Mouse (Mus musculus): ENCODE measurements at regions not wholly inside any gene's neighbourhood (a gene's known extent, or its start where the extent isn't known, plus 50 kb on each side); places are given as distances from the start of the nearest gene placed in this dataset.

GRCm38 (mm10) chr10:25857954-25858616, 220.0 kb upstream of the Gm9767 start:
- Histone ChIP-seq H3K4me2 (no peak overlapping the region), H3K9me3 (ENCODE audit: control insufficient read depth, low read length) (no peaks in the 10 kb centered on the region), H3K4me1 (ENCODE audit: control insufficient read depth, insufficient read depth, low read length) (no peaks in the 10 kb centered on the region), H3K27me3 (ENCODE audit: control insufficient read depth, insufficient read depth, low read length) (no peaks in the 10 kb centered on the region), H3K36me3 (ENCODE audit: control insufficient read depth, insufficient read depth, low read length) (no peaks in the 10 kb centered on the region), H3K9ac (ENCODE audit: low read length) (no peak overlapping the region), H3K4me3 (ENCODE audit: low read depth, low read length) (no peak overlapping the region), H3K27ac (ENCODE audit: low read depth, low read length) (no peak overlapping the region)
- no peak for ATAC-seq (ENCODE audit: low FRiP score)
- 74% methylated on average over 10 of the region's 10 CpGs for WGBS
- peak; percentile 85 for DNase-seq (ENCODE audit: low spot score, missing footprints)

- H3K4me2 ChIP-seq, result no peak overlapping the region
- no peak for ATAC-seq (ENCODE audit: low FRiP score)
These were observed 233.7 kb upstream of the Gm9767 start for GRCm38 (mm10) chr10:25844348-25844747.

GRCm38 (mm10) chr10:25829275-25829674, 248.8 kb upstream of the Gm9767 start:
- Histone ChIP-seq H3K4me3 (ENCODE audit: low read depth, low read length) (no peak overlapping the region), H3K27me3 (ENCODE audit: control insufficient read depth, insufficient read depth, low read length) (no peaks in the 10 kb centered on the region), H3K9me3 (ENCODE audit: control insufficient read depth, low read length) (no peaks in the 10 kb centered on the region), H3K9ac (ENCODE audit: low read length) (no peak overlapping the region), H3K4me1 (ENCODE audit: control insufficient read depth, insufficient read depth, low read length) (no peaks in the 10 kb centered on the region), H3K36me3 (ENCODE audit: control insufficient read depth, insufficient read depth, low read length) (no peaks in the 10 kb centered on the region), H3K4me2 (no peak overlapping the region), H3K27ac (ENCODE audit: low read depth, low read length) (no peak overlapping the region)
- WGBS, result 92% methylated on average over 2 of the region's 2 CpGs
- no peak for DNase-seq (ENCODE audit: low spot score, missing footprints)
- ATAC-seq (ENCODE audit: low FRiP score), result no peak

More at GRCm38 (mm10) chr10:25844348-25844747, 233.7 kb upstream of the Gm9767 start:
- no peak for DNase-seq (ENCODE audit: low spot score, missing footprints)
- Histone ChIP-seq H3K27me3 (ENCODE audit: control insufficient read depth, insufficient read depth, low read length) (no peaks in the 10 kb centered on the region), H3K9ac (ENCODE audit: low read length) (no peak overlapping the region), H3K9me3 (ENCODE audit: control insufficient read depth, low read length) (no peaks in the 10 kb centered on the region), H3K36me3 (ENCODE audit: control insufficient read depth, insufficient read depth, low read length) (no peaks in the 10 kb centered on the region), H3K27ac (ENCODE audit: low read depth, low read length) (no peak overlapping the region), H3K4me3 (ENCODE audit: low read depth, low read length) (no peak overlapping the region), H3K4me1 (ENCODE audit: control insufficient read depth, insufficient read depth, low read length) (no peaks in the 10 kb centered on the region)

GRCm38 (mm10) chr10:25804223-25804622, 268.2 kb upstream of the Smlr1 start:
- no peaks in the 10 kb centered on the region for H3K27me3 ChIP-seq (ENCODE audit: control insufficient read depth, insufficient read depth, low read length)
- no peak overlapping the region for H3K9ac ChIP-seq (ENCODE audit: low read length)
- 62% methylated on average over 3 of the region's 3 CpGs for WGBS
- ATAC-seq (ENCODE audit: low FRiP score) (no peak), DNase-seq (ENCODE audit: low spot score, missing footprints) (no peak)
- H3K4me2 ChIP-seq, result no peak overlapping the region
- H3K27ac ChIP-seq (ENCODE audit: low read depth, low read length), result no peak overlapping the region
- no peaks in the 10 kb centered on the region for H3K36me3 ChIP-seq (ENCODE audit: control insufficient read depth, insufficient read depth, low read length)
- no peak overlapping the region for H3K4me3 ChIP-seq (ENCODE audit: low read depth, low read length)
- no peaks in the 10 kb centered on the region for H3K4me1 ChIP-seq (ENCODE audit: control insufficient read depth, insufficient read depth, low read length)
- H3K9me3 ChIP-seq (ENCODE audit: control insufficient read depth, low read length), result no peaks in the 10 kb centered on the region

GRCm38 (mm10) chr10:25801499-25801898, 265.4 kb upstream of the Smlr1 start:
- Histone ChIP-seq H3K36me3 (ENCODE audit: control insufficient read depth, insufficient read depth, low read length) (no peaks in the 10 kb centered on the region), H3K27ac (ENCODE audit: low read depth, low read length) (no peak overlapping the region), H3K4me3 (ENCODE audit: low read depth, low read length) (no peak overlapping the region), H3K27me3 (ENCODE audit: control insufficient read depth, insufficient read depth, low read length) (no peaks in the 10 kb centered on the region), H3K9ac (ENCODE audit: low read length) (no peak overlapping the region), H3K4me1 (ENCODE audit: control insufficient read depth, insufficient read depth, low read length) (no peaks in the 10 kb centered on the region), H3K9me3 (ENCODE audit: control insufficient read depth, low read length) (no peaks in the 10 kb centered on the region), H3K4me2 (no peak overlapping the region)
- WGBS, result 85% methylated on average over 2 of the region's 2 CpGs
- DNase-seq (ENCODE audit: low spot score, missing footprints) (no peak), ATAC-seq (ENCODE audit: low FRiP score) (no peak)

GRCm38 (mm10) chr10:25798881-25799280, 262.8 kb upstream of the Smlr1 start:
- Histone ChIP-seq H3K9me3 (ENCODE audit: control insufficient read depth, low read length) (no peaks in the 10 kb centered on the region), H3K4me2 (no peak overlapping the region), H3K36me3 (ENCODE audit: control insufficient read depth, insufficient read depth, low read length) (no peaks in the 10 kb centered on the region), H3K27me3 (ENCODE audit: control insufficient read depth, insufficient read depth, low read length) (no peaks in the 10 kb centered on the region), H3K4me1 (ENCODE audit: control insufficient read depth, insufficient read depth, low read length) (no peaks in the 10 kb centered on the region), H3K4me3 (ENCODE audit: low read depth, low read length) (no peak overlapping the region), H3K27ac (ENCODE audit: low read depth, low read length) (no peak overlapping the region), H3K9ac (ENCODE audit: low read length) (no peak overlapping the region)
- WGBS, result 96% methylated on average over 2 of the region's 2 CpGs
- no peak for ATAC-seq (ENCODE audit: low FRiP score)
- no peak for DNase-seq (ENCODE audit: low spot score, missing footprints)

GRCm38 (mm10) chr10:25790363-25790821, 254.3 kb upstream of the Smlr1 start:
- Histone ChIP-seq H3K27me3 (ENCODE audit: control insufficient read depth, insufficient read depth, low read length) (no peaks in the 10 kb centered on the region), H3K27ac (ENCODE audit: low read depth, low read length) (no peak overlapping the region), H3K4me3 (ENCODE audit: low read depth, low read length) (no peak overlapping the region), H3K9ac (ENCODE audit: low read length) (no peak overlapping the region), H3K36me3 (ENCODE audit: control insufficient read depth, insufficient read depth, low read length) (no peaks in the 10 kb centered on the region), H3K9me3 (ENCODE audit: control insufficient read depth, low read length) (no peaks in the 10 kb centered on the region), H3K4me1 (ENCODE audit: control insufficient read depth, insufficient read depth, low read length) (no peaks in the 10 kb centered on the region), H3K4me2 (no peak overlapping the region)
- 72% methylated on average over 3 of the region's 3 CpGs for WGBS
- DNase-seq (ENCODE audit: low spot score, missing footprints) (no peak), ATAC-seq (ENCODE audit: low FRiP score) (no peak)

- WGBS, result 89% methylated on average over 6 of the region's 6 CpGs
- Histone ChIP-seq H3K36me3 (ENCODE audit: control insufficient read depth, insufficient read depth, low read length) (no peaks in the 10 kb centered on the region), H3K27me3 (ENCODE audit: control insufficient read depth, insufficient read depth, low read length) (no peaks in the 10 kb centered on the region)
These were observed 252.6 kb upstream of the Smlr1 start for GRCm38 (mm10) chr10:25788660-25789059.

GRCm38 (mm10) chr10:25788004-25788403, 251.9 kb upstream of the Smlr1 start:
- Histone ChIP-seq H3K4me2 (no peak overlapping the region), H3K27me3 (ENCODE audit: control insufficient read depth, insufficient read depth, low read length) (no peaks in the 10 kb centered on the region), H3K4me1 (ENCODE audit: control insufficient read depth, insufficient read depth, low read length) (no peaks in the 10 kb centered on the region), H3K4me3 (ENCODE audit: low read depth, low read length) (no peak overlapping the region), H3K27ac (ENCODE audit: low read depth, low read length) (no peak overlapping the region), H3K9ac (ENCODE audit: low read length) (no peak overlapping the region), H3K9me3 (ENCODE audit: control insufficient read depth, low read length) (no peaks in the 10 kb centered on the region), H3K36me3 (ENCODE audit: control insufficient read depth, insufficient read depth, low read length) (no peaks in the 10 kb centered on the region)
- ATAC-seq (ENCODE audit: low FRiP score) (no peak), DNase-seq (ENCODE audit: low spot score, missing footprints) (no peak)
- WGBS, result 84% methylated on average over 4 of the region's 4 CpGs

More at GRCm38 (mm10) chr10:25788660-25789059, 252.6 kb upstream of the Smlr1 start:
- Histone ChIP-seq H3K4me3 (ENCODE audit: low read depth, low read length) (no peak overlapping the region), H3K9me3 (ENCODE audit: control insufficient read depth, low read length) (no peaks in the 10 kb centered on the region), H3K27ac (ENCODE audit: low read depth, low read length) (no peak overlapping the region), H3K4me1 (ENCODE audit: control insufficient read depth, insufficient read depth, low read length) (no peaks in the 10 kb centered on the region), H3K9ac (ENCODE audit: low read length) (no peak overlapping the region), H3K4me2 (no peak overlapping the region)
- ATAC-seq (ENCODE audit: low FRiP score), result no peak
- no peak for DNase-seq (ENCODE audit: low spot score, missing footprints)

Measured in midbrain, embryonic 11.5 days (tissue).